16 mouse cellular contexts compared by ENCODE assay signal in the genomic region with DNA sequence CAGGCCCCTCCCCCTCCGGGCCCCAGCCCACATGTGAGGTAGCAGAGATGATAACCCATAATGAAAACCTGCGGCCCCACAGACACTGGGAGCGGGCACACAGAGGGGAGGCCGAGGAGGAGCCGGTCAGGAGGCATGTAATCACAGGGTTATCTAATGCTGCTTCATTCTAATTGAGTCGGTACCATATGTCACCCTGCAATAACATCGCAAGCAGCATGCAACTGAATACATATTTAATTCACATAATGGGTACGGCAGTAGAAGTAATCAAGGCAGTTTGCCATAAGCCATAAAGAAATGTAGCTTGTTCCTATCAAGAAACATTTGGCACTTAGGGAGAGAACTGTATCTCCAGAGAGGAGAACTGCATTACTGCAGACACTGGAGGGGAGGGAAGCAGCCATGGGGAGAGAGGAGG.
DNase-seq lines count a peak whose midpoint lies in the region; ATAC-seq and TF ChIP-seq lines count a peak whose summit lies in the region.
"Had no signal": no experiment of that assay in that cellular context is flagged by ENCODE, and none has a peak within 500 bp of the region (broad histone marks: within the 10 kb centered on the region; RNA-seq: fewer than 3 reads in every experiment).

No protein-coding gene starts in this region.

- 68% methylated on average over 8 of the region's 8 CpGs for WGBS in liver, postnatal 0 days (ENCODE audit: insufficient replicate concordance)
- 47% methylated on average over 8 of the region's 8 CpGs for WGBS in forebrain, embryonic 14.5 days
- WGBS in liver, embryonic 11.5 days: 49% methylated on average over 8 of the region's 8 CpGs
- 53% methylated on average over 8 of the region's 8 CpGs for WGBS in neural tube, embryonic 12.5 days

- H3K4me2 ChIP-seq in liver, postnatal 0 days (ENCODE audit: low read depth, low read length): no peak overlapping the region
- no peak overlapping the region for H3K4me2 ChIP-seq in forebrain, embryonic 14.5 days (ENCODE audit: low read length)
- peak overlapping the region; percentile 47 for H3K4me2 ChIP-seq in liver, embryonic 11.5 days
- H3K4me2 ChIP-seq in neural tube, embryonic 12.5 days (replicated peaks): no peak overlapping the region
- H3K4me2 ChIP-seq: embryonic facial prominence, embryonic 12.5 days had no signal

- peak; percentile 75 for DNase-seq in liver
- no peak for DNase-seq in liver, postnatal 0 days
- DNase-seq in forebrain, embryonic 14.5 days (ENCODE audit: low spot score): peak; percentile 76
- DNase-seq in liver, embryonic 11.5 days (ENCODE audit: low spot score): peak; percentile 47
- no peak for DNase-seq in spleen, adult 12 weeks (ENCODE audit: low spot score)
- no peak for DNase-seq in right cerebral cortex, adult 2 months (ENCODE audit: low spot score in 2 of 2)
- DNase-seq: adrenal gland, postnatal 36 days; cerebellum, adult 9-10 months; kidney, adult 11 months; kidney, postnatal 4 days; lung, adult 18-20 months; thymus, adult 2 months had no signal

- no peaks in the 10 kb centered on the region for H3K9me3 ChIP-seq in liver, postnatal 0 days (ENCODE audit: low read length)
- H3K9me3 ChIP-seq in forebrain, embryonic 14.5 days (replicated peaks; ENCODE audit: control insufficient read depth, low read length): no peaks in the 10 kb centered on the region
- no peaks in the 10 kb centered on the region for H3K9me3 ChIP-seq in liver, embryonic 11.5 days (ENCODE audit: control insufficient read depth, low read length)
- no peaks in the 10 kb centered on the region for H3K9me3 ChIP-seq in neural tube, embryonic 12.5 days
- H3K9me3 ChIP-seq: embryonic facial prominence, embryonic 12.5 days had no signal

- no peak for TF ChIP-seq EP300 in liver, postnatal 0 days (IDR thresholded peaks at IDR 0.05; ENCODE audit: low read depth)

- H3K27ac ChIP-seq in liver, postnatal 0 days (ENCODE audit: low read depth): no peak overlapping the region
- H3K27ac ChIP-seq in forebrain, embryonic 14.5 days (ENCODE audit: low read depth, low read length): peak overlapping the region; percentile 15; the same call in 1 of the 2 replicates
- H3K27ac ChIP-seq in liver, embryonic 11.5 days (ENCODE audit: low read depth, low read length): peak overlapping the region; percentile 1; the same call in 1 of the 2 replicates
- H3K27ac ChIP-seq in neural tube, embryonic 12.5 days: peak overlapping the region; percentile 17; the same call in 1 of the 2 replicates
- H3K27ac ChIP-seq: embryonic facial prominence, embryonic 12.5 days had no signal

- ATAC-seq in liver, postnatal 0 days: no peak
- ATAC-seq in forebrain, embryonic 14.5 days: peak; percentile 52; the same call in 1 of the 2 replicates
- peak; percentile 48 for ATAC-seq in liver, embryonic 11.5 days (replicated peaks; ENCODE audit: low FRiP score)
- ATAC-seq in neural tube, embryonic 12.5 days (ENCODE audit: low FRiP score, low read depth): peak; percentile 60; the same call in 1 of the 2 replicates
- no peak for ATAC-seq in erythroblast, adult 5-6 weeks (replicated peaks; ENCODE audit: low FRiP score, poor library complexity, severe bottlenecking)

- no peak overlapping the region for H3K9ac ChIP-seq in liver, postnatal 0 days (replicated peaks)
- no peak overlapping the region for H3K9ac ChIP-seq in forebrain, embryonic 14.5 days (ENCODE audit: low read length)
- H3K9ac ChIP-seq in liver, embryonic 11.5 days (ENCODE audit: low read depth, low read length): no peak overlapping the region
- H3K9ac ChIP-seq in neural tube, embryonic 12.5 days: no peak overlapping the region
- H3K9ac ChIP-seq: embryonic facial prominence, embryonic 12.5 days had no signal

- TF ChIP-seq CTCF in liver, postnatal 0 days (IDR thresholded peaks at IDR 0.05; ENCODE audit: low read depth): no peak

- no peak overlapping the region for H3K4me3 ChIP-seq in liver, postnatal 0 days (ENCODE audit: low read depth, low read length)
- H3K4me3 ChIP-seq in forebrain, embryonic 14.5 days (ENCODE audit: low read depth, low read length): no peak overlapping the region
- H3K4me3 ChIP-seq in liver, embryonic 11.5 days (ENCODE audit: low read depth, low read length): no peak overlapping the region
- no peak overlapping the region for H3K4me3 ChIP-seq in neural tube, embryonic 12.5 days
- H3K4me3 ChIP-seq: embryonic facial prominence, embryonic 12.5 days had no signal

- H3K4me1 ChIP-seq in liver, postnatal 0 days (ENCODE audit: insufficient read depth): peaks cover 49% of the 10 kb centered on the region
- peaks cover 34% of the 10 kb centered on the region for H3K4me1 ChIP-seq in forebrain, embryonic 14.5 days (ENCODE audit: control insufficient read depth, insufficient read depth, low read length)
- peaks cover 44% of the 10 kb centered on the region for H3K4me1 ChIP-seq in liver, embryonic 11.5 days (replicated peaks; ENCODE audit: control insufficient read depth, insufficient read depth, low read length)
- H3K4me1 ChIP-seq in neural tube, embryonic 12.5 days: peaks cover 37% of the 10 kb centered on the region

- no peaks in the 10 kb centered on the region for H3K36me3 ChIP-seq in liver, postnatal 0 days (replicated peaks; ENCODE audit: insufficient read depth, low read length)
- H3K36me3 ChIP-seq in forebrain, embryonic 14.5 days (ENCODE audit: control insufficient read depth, insufficient read depth, low read length): no peaks in the 10 kb centered on the region
- H3K36me3 ChIP-seq in liver, embryonic 11.5 days (ENCODE audit: control insufficient read depth, insufficient read depth, low read length): 0 out of 2 replicates have a peak, but pooled peaks cover 2% of the 10 kb centered on the region
- H3K36me3 ChIP-seq in neural tube, embryonic 12.5 days: no peaks in the 10 kb centered on the region
- H3K36me3 ChIP-seq: embryonic facial prominence, embryonic 12.5 days had no signal

- H3K27me3 ChIP-seq in liver, postnatal 0 days (ENCODE audit: insufficient read depth, low read length): no peaks in the 10 kb centered on the region
- no peaks in the 10 kb centered on the region for H3K27me3 ChIP-seq in forebrain, embryonic 14.5 days (replicated peaks; ENCODE audit: control insufficient read depth, insufficient read depth, low read length)
- H3K27me3 ChIP-seq in liver, embryonic 11.5 days (replicated peaks; ENCODE audit: control insufficient read depth, insufficient read depth, low read length): no peaks in the 10 kb centered on the region
- no peaks in the 10 kb centered on the region for H3K27me3 ChIP-seq in neural tube, embryonic 12.5 days (replicated peaks)
- H3K27me3 ChIP-seq: CH12.LX; embryonic facial prominence, embryonic 12.5 days had no signal

Comparison
In these comparisons a context has a peak if more than half of its experiments do, and no peak if none do; other contexts are left out.
1. DNase-seq: peak in liver (single experiment), forebrain, embryonic 14.5 days (single experiment) and liver, embryonic 11.5 days (single experiment); none in liver, postnatal 0 days (single experiment), spleen, adult 12 weeks (single experiment) and right cerebral cortex, adult 2 months (0 of 2).
2. ATAC-seq: peak in forebrain, embryonic 14.5 days (single experiment), liver, embryonic 11.5 days (single experiment) and neural tube, embryonic 12.5 days (single experiment); none in liver, postnatal 0 days (single experiment) and erythroblast, adult 5-6 weeks (single experiment).